Mouse (Mus musculus) ES-E14 (cell line): ENCODE measurements at regions not wholly inside any gene's neighbourhood (a gene's known extent, or its start where the extent isn't known, plus 50 kb on each side); places are given as distances from the start of the nearest gene placed in this dataset.

ENCODE experiments used
- HCFC1 ChIP-seq: IDR thresholded peaks from 2 replicates; pipeline ENCODE4 v1.6.1; 2012; ENCODE audit warnings: low read length, inconsistent platforms, borderline replicate concordance; ENCODE audit not compliant: insufficient read depth
- MAFK ChIP-seq: IDR thresholded peaks from 2 replicates; pipeline ENCODE4 v1.6.1; 2014; ENCODE audit warnings: mild to moderate bottlenecking, low read depth, low read length, inconsistent platforms; ENCODE audit not compliant: insufficient read depth
- ZC3H11A ChIP-seq: IDR thresholded peaks from 2 replicates; pipeline ENCODE4 v1.6.1; 2012; ENCODE audit warnings: low read depth, mild to moderate bottlenecking, inconsistent platforms, low read length, borderline replicate concordance
- ZNF384 ChIP-seq: IDR thresholded peaks from 2 replicates; pipeline ENCODE4 v1.6.1; 2012; ENCODE audit warnings: low read depth, low read length, inconsistent platforms

- TF ChIP-seq ZC3H11A: no peak
- no peak for TF ChIP-seq MAFK
- no peak for TF ChIP-seq ZNF384
- no peak for TF ChIP-seq HCFC1
Observed at GRCm38 (mm10) chr13:52216343-52216742, 314.7 kb downstream of the Diras2 start.
